Mouse (Mus musculus) stomach, embryonic 15.5 days (tissue): ENCODE data around the gene Ier5. TPM values are rescaled to one million over a fixed set of nuclear protein-coding genes. Genes with fewer than 3 reads are reported as not detected.

ENCODE experiments used
- ATAC-seq: fragments of 200-750 bp; cut with Nextera tagmentation; 2 replicates; pipeline ENCODE4 v1.8.0; 2017; ENCODE audit warnings: low read depth, moderate number of reproducible peaks, moderate TSS enrichment; ENCODE audit not compliant: insufficient read depth, low FRiP score
- H3K27ac ChIP-seq: fragments of 300-500 bp; sonication (generic); 2 replicates; pipeline ENCODE4 v1.5.1; 2015; ENCODE audit warnings: mild to moderate bottlenecking, inconsistent platforms
- H3K27me3 ChIP-seq: fragments of 300-500 bp; sonication (generic); replicated peaks from 2 replicates; pipeline ENCODE4 v1.6.1; 2015; ENCODE audit warnings: inconsistent platforms
- H3K36me3 ChIP-seq: fragments of 300-500 bp; sonication (generic); 2 replicates; pipeline ENCODE4 v1.6.1; 2015; ENCODE audit warnings: inconsistent platforms
- H3K4me1 ChIP-seq: fragments of 300-500 bp; sonication (generic); 2 replicates; pipeline ENCODE4 v1.6.1; 2015; ENCODE audit warnings: inconsistent platforms
- H3K4me2 ChIP-seq: fragments of 300-500 bp; sonication (generic); 2 replicates; pipeline ENCODE4 v1.6.1; 2015; ENCODE audit warnings: mild to moderate bottlenecking, inconsistent platforms
- H3K4me3 ChIP-seq: fragments of 300-500 bp; sonication (generic); replicated peaks from 2 replicates; pipeline ENCODE4 v1.5.1; 2015; ENCODE audit warnings: inconsistent platforms
- H3K9ac ChIP-seq: fragments of 300-500 bp; sonication (generic); 2 replicates; pipeline ENCODE4 v1.6.1; 2015; ENCODE audit warnings: inconsistent platforms
- H3K9me3 ChIP-seq: fragments of 300-500 bp; sonication (generic); 2 replicates; pipeline ENCODE4 v1.6.1; 2016; ENCODE audit warnings: inconsistent platforms
- WGBS: fragments of 180-500 bp; shearing (Covaris S2); methylation state at CpG from one replicate; pipeline ENCODE4 v1.1.7; 2015; 5-methylcytosine and 5-hydroxymethylcytosine counted together
- polyA plus RNA-seq: library from polyadenylated mRNA; unstranded; fragments of >200 nt; fragmentation: Nextera tagmentation; extraction: Ambion mirVana; gene quantifications from 2 replicates; pipeline ENCODE4 v1.2.1, GENCODE M21; 2015

Ier5 gene
- polyA plus RNA-seq, 1 experiment from 2014 or later: 5.8 TPM

DNA sequence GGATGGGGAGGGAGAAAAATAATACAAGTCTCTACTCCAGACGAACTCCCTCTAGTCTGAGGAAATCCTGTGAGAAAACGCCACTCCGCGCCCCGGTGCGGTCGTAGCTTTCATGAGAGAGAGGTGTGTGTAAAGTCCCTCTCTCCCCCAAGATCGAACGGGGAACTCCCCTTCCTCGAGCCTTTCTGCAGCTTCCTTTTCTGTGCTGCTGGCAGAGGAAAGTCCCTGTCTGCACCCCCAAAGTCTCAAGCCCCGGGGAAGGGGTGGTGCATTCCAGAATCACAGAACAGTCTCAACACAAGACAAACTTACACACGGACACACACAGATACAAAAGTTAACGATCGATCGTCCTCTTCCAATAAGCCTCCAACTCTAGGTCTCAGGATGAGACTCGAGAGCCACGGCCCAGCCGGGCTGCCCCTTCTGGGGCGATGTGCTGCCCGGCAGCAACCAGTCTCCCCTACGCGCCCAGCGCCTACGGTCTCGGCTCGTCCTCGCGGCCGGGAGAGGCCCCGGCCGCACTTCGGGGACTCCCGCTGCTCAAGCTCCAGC lies 1.4 kb downstream of the Ier5 start:
- no peak for ATAC-seq

DNA sequence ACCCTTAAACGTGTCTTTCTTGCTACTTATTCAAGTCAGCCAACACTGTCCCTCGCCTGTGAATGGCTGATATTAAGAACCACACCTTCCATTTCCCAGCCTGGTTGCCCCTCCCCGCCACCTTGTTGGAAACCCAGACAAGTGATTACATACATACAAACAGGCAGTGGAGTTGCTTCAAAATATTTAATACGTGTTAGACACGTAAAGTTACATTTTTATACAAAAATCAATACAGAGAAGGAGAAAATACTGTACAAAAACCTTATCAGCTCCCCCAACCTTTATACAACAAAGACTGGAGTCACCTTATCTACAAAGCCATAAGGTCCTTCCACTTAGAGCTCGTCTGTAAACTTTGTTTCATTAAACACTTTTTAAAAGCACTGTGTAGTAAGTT lies 2.1 kb downstream of the Ier5 start:
- Histone ChIP-seq H3K27ac (peak overlapping the region; percentile 89; the same call in 1 of the 2 replicates), H3K36me3 (no peaks in the 10 kb centered on the region), H3K4me1 (peaks cover 24% of the 10 kb centered on the region), H3K9me3 (no peaks in the 10 kb centered on the region), H3K9ac (peak overlapping the region; percentile 99; the same call in 1 of the 2 replicates), H3K27me3 (no peaks in the 10 kb centered on the region), H3K4me2 (peak overlapping the region; percentile 67), H3K4me3 (peak overlapping the region; percentile 96)
- ATAC-seq: no peak
- 21% methylated on average over 6 of the region's 6 CpGs for WGBS

More for the DNA sequence above, 1.4 kb downstream of the Ier5 start:
- peaks cover 18% of the 10 kb centered on the region for H3K4me1 ChIP-seq
- H3K27me3 ChIP-seq: no peaks in the 10 kb centered on the region
- peak overlapping the region; percentile 89 for H3K27ac ChIP-seq
- WGBS: under 1% methylated on average over 33 of the region's 33 CpGs
- H3K36me3 ChIP-seq: no peaks in the 10 kb centered on the region
- peak overlapping the region; percentile 96 for H3K4me3 ChIP-seq
- peak overlapping the region; percentile 67 for H3K4me2 ChIP-seq
- H3K9me3 ChIP-seq: no peaks in the 10 kb centered on the region
- H3K9ac ChIP-seq: peak overlapping the region; percentile 99

DNA sequence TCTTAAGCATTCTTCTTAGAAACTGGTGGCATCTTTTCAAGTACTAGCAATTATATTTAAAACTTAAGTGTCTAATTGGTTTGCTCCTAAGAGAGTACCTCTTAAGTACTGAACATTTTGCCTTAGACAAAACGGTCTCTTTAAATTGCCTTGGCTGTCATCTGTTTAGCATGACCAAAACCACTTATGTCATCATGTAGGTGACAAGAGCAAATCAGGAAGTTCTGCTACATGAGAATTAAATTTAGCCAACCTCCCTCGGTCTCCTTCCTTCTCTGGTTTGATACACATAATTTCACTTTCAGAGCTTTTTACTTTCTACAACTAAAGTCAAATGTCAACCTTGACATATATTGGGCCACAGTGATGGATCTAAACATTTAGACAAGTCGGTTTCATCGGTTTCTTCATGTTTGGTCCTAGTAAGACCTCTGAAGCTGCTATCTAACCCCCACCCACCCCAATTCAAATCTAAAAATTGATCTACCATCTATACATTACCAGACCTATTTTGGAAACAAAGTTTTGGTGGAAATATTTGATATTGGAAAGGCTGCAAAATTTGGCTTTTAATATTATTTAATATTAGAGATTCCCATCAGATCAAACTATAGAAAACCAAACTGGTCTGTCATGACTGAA lies 2.7 kb downstream of the Ier5 start:
- Histone ChIP-seq H3K4me2 (peak overlapping the region; percentile 67), H3K27me3 (no peaks in the 10 kb centered on the region), H3K4me3 (peak overlapping the region; percentile 96; the same call in 1 of the 2 replicates), H3K4me1 (peaks cover 31% of the 10 kb centered on the region), H3K9ac (no peak overlapping the region), H3K27ac (no peak overlapping the region), H3K9me3 (no peaks in the 10 kb centered on the region), H3K36me3 (no peaks in the 10 kb centered on the region)
- WGBS: 70% methylated on average over 4 of the region's 4 CpGs
- no peak for ATAC-seq

DNA sequence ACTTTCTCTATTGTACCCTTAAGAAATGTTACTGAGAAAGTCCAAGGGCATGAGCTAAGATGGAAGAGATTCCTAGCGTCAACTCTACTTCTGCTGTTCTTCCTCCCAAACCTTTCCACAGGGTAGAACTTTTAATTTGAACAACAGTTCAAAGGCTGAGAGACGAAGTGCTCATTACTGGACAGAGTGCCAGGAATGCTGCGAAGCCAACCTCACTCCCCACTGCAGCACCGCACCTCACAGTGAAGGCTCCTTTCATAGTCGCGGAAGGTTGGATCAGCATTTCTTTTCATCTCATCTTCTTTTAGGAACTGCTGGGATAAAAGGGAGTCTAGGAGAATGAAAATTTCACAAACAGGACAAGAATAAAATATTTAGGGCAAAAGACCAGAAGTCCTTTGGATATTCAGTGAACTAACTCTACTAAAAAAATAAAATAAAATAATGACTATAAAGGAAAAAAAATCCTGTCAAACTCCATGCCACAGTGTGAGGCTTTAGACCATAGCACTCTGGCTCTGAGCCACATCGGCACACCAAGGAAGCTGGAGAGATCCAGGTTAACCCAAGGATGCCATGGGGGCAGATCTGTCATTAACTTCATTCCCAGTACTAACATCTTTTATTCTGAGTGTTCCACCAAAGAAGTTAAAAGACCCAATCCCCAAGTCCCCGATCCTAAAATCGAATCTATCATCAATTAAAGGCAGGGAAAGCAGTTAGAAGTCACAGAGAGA lies 5.3 kb downstream of the Ier5 start:
- Histone ChIP-seq H3K4me2 (0 out of 2 replicates have a peak overlapping the region, but pooled peaks have one; percentile 2), H3K27me3 (no peaks in the 10 kb centered on the region), H3K9ac (no peak overlapping the region), H3K4me1 (peaks cover 48% of the 10 kb centered on the region), H3K4me3 (no peak overlapping the region), H3K36me3 (no peaks in the 10 kb centered on the region), H3K27ac (peak overlapping the region; percentile 75), H3K9me3 (no peaks in the 10 kb centered on the region)
- no peak for ATAC-seq
- WGBS: 61% methylated on average over 9 of the region's 9 CpGs

DNA sequence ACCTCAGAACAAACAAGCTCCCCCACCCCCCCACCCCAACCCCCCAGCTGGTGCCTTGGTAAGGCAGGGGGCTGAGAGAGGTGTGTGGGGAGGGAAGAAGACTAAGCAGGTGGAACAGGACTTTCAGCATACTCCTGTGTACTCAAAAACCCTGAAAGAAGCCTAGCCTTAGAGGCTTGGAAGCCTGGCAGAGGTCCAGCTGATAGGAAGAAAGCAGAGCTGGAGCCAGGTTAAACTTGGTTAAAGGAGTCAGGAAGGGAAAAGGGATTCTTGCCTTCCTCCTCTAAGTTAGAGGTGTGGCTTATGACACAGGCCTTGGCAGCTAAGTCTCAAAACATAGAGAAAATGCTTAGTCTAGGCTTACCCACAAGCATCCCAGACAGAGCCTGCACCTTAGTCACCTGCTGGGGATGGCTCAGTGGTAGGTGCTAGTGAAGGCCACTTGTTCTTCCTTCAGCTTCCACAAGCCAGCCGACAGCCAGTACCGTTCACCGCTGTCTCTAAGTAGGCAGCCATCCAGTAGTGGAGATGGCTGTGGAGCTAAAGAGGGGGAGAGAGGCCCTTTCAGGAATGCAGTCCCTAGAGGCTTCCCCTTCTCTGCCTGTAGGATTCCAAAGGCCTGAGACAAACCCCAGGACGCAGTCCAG lies 6.2 kb downstream of the Ier5 start:
- Histone ChIP-seq H3K4me2 (0 out of 2 replicates have a peak overlapping the region, but pooled peaks have one; percentile 2), H3K36me3 (no peaks in the 10 kb centered on the region), H3K27ac (peak overlapping the region; percentile 75), H3K9ac (no peak overlapping the region), H3K4me3 (no peak overlapping the region), H3K4me1 (peaks cover 50% of the 10 kb centered on the region), H3K9me3 (no peaks in the 10 kb centered on the region), H3K27me3 (no peaks in the 10 kb centered on the region)
- ATAC-seq: peak; percentile 70
- 22% methylated on average over 4 of the region's 4 CpGs for WGBS

DNA sequence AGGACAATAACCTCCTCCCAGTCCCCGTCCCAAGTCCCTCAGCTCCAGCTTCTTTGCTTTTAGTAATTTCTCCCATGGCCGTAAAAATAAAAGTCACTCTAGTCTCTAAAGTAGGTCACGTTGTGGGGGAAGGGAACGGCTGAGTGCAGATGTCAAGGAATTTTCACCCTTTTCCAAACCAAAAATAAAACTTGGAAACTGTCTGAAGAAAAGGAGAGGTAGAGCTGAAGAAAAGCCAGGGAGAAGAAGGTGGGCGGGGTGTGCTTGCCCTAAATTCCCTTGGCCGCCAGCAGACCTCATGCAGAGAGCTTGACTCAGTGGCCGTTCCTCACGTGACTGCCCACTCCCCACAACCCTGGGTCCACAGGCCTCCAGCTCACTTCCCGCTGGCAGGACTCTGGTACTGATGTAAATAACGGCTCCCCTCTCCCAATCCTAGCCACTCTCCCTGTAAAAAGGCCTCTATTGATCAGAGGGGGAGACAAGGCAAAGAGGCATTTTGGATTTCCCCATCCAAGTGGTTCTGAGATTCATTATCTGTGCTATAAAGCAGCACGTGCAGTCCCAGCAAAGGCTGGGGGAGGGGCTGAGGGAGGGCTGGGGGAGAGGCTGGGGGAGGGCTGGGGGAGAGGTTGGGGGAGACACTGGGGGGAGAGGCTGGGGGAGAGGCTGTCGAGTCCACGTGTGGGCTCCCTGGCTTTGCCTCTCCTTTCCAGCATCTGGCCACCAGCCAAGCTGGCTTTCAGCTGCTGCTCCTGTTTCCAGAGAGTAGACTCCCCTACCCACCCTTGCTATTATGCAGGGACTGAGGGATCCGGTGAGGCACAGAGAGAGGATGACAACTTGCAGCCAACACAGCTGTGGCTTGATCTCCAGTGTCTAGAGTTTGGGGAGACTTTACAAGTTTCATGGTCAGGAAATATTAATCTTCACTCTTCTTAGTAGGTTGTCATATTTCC lies 7.3 kb downstream of the Ier5 start:
- Histone ChIP-seq H3K4me3 (no peak overlapping the region), H3K27ac (peak overlapping the region; percentile 75), H3K27me3 (no peaks in the 10 kb centered on the region), H3K36me3 (no peaks in the 10 kb centered on the region), H3K9ac (no peak overlapping the region), H3K4me2 (peak overlapping the region; percentile 32), H3K4me1 (peaks cover 50% of the 10 kb centered on the region), H3K9me3 (no peaks in the 10 kb centered on the region)
- WGBS: 25% methylated on average over 14 of the region's 14 CpGs
- ATAC-seq: peak; percentile 16; the same call in 1 of the 2 replicates

DNA sequence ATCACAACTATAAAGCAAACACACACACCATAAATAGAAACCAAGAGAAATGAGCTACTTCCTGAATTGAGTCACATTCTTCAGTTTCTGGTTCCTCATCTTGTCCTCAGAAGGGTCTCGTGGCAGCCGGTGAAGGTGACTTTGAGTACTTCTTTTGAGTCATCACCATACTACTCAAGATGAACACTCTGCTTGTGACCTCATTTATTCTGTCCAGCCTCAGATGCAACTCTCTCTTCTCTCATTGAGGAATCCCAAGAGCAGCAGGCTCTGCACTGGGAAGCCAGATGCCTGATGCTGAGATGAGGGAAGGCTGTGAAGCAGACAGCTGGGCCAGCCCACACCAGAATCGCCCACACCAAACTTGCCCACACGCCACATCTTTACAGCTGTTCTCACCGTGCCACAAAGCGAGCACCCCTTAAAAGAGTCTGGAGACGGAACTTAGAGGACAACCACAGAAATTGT lies 8.0 kb downstream of the Ier5 start:
- Histone ChIP-seq H3K27ac (peak overlapping the region; percentile 75), H3K4me3 (no peak overlapping the region), H3K4me2 (peak overlapping the region; percentile 32; the same call in 1 of the 2 replicates), H3K27me3 (no peaks in the 10 kb centered on the region), H3K36me3 (no peaks in the 10 kb centered on the region), H3K9me3 (no peaks in the 10 kb centered on the region), H3K4me1 (peaks cover 52% of the 10 kb centered on the region), H3K9ac (no peak overlapping the region)
- WGBS: 67% methylated on average over 7 of the region's 7 CpGs
- ATAC-seq: no peak

DNA sequence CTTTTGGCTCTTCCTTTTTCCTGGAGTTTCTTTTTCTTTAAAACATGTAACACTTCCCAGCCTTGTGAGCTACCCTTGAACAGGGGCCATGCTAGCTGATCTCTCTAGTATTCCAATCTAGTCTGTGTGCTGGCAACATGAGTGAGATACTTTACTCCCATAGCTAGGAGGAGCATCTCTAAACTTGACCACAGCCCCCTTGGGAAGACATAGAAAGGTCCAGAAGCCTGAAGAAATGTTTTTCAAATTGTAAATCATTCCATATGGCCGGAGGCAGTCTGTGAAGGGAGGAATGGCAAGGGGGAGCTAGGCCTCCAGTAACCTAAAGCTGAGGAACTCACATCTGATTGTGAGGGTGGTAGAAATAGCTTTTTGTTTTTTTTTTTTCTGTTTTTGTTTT lies 8.7 kb downstream of the Ier5 start:
- H3K4me1 ChIP-seq: peaks cover 56% of the 10 kb centered on the region
- no peak overlapping the region for H3K9ac ChIP-seq
- WGBS: 65% methylated on average over 1 of the region's 1 CpGs
- no peaks in the 10 kb centered on the region for H3K36me3 ChIP-seq
- no peaks in the 10 kb centered on the region for H3K9me3 ChIP-seq
- H3K4me2 ChIP-seq: no peak overlapping the region
- 0 out of 2 replicates have a peak overlapping the region, but pooled peaks have one; percentile 0 for H3K27ac ChIP-seq
- no peaks in the 10 kb centered on the region for H3K27me3 ChIP-seq
- H3K4me3 ChIP-seq: no peak overlapping the region
- no peak for ATAC-seq

DNA sequence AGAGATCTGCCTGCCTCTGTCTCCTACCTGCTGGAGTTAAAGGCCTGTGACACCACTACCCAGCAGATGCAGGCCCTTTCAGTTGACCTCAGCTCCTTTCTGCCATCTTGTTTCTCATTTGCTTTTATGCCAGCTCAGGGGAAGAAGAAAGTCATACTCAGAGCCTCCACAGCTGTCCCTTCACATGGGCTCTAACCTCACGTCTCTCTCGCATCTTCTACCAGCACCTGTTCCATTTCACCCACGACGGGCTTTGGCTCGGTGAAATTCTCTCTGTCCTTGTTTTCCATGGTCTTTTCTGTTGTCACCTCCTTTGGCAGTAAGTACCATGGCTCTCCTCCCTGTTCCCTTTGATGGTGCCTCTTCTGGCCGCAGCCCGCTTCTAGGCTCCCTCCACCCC lies 9.1 kb downstream of the Ier5 start:
- Histone ChIP-seq H3K9ac (no peak overlapping the region), H3K36me3 (no peaks in the 10 kb centered on the region), H3K4me1 (peaks cover 58% of the 10 kb centered on the region), H3K9me3 (no peaks in the 10 kb centered on the region), H3K4me2 (no peak overlapping the region), H3K4me3 (no peak overlapping the region), H3K27me3 (no peaks in the 10 kb centered on the region), H3K27ac (0 out of 2 replicates have a peak overlapping the region, but pooled peaks have one; percentile 0)
- ATAC-seq: no peak
- 88% methylated on average over 7 of the region's 7 CpGs for WGBS

DNA sequence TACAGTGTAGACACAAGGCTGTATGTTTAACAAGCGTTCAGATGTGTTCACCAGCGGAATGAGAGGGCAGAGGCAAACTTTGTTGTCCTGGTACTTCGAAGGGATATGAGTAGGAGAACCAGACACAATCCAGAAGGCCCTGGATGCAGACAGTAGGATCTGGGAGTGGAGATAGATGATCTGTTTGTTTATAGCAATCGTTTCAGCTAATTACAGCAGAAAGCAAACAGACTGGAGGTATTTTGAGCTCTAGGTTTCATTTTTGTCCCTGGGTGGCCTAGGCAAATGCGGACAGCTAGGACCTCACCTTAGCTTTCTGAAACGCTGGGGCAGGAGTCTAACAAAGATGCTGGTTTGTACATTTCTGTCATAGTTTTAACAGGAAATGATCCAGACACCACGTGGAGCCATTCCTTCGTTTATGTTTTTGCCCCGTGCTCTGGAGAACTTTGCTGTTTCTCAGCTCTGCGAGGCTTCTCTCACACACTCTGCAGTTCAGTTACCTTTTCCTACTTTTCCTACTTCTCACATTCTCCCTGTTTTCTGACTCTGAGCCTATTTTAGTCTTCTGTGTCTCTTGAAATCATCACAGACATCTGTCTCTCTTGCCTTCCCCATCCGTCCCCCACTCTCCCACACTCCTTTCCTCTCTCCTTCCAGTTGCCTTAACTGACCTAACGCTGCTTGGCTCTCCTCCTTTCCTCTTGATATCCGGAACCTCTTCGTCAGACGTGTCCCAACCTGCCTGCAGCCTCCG lies 10.4 kb downstream of the Ier5 start:
- Histone ChIP-seq H3K27ac (peak overlapping the region; percentile 38; the same call in 1 of the 2 replicates), H3K4me2 (no peak overlapping the region), H3K4me1 (peaks cover 67% of the 10 kb centered on the region), H3K9ac (no peak overlapping the region), H3K4me3 (no peak overlapping the region), H3K27me3 (no peaks in the 10 kb centered on the region), H3K9me3 (no peaks in the 10 kb centered on the region), H3K36me3 (no peaks in the 10 kb centered on the region)
- WGBS: 15% methylated on average over 16 of the region's 16 CpGs
- no peak for ATAC-seq
